Mouse (Mus musculus) erythroid progenitor cell, adult 5-6 weeks (primary cell): ENCODE measurements around the gene Gm45021. TPM values are rescaled to one million over a fixed set of nuclear protein-coding genes. Genes with fewer than 3 reads are reported as not detected.
"Not testable (repeated sequence)": the region's sequence is repeated elsewhere in the genome, so short reads cannot be mapped to it uniquely, and the experiment has no call there.

Experiments used
- ATAC-seq: replicated peaks from 2 replicates; pipeline ENCODE4 v1.8.0; 2016; ENCODE audit warnings: moderate number of reproducible peaks, mild to moderate bottlenecking, moderate TSS enrichment, inconsistent platforms; ENCODE audit not compliant: poor library complexity, low FRiP score, severe bottlenecking
- total RNA-seq, 2 experiments: library from RNA; stranded (forward) in 1 of 2; stranded (reverse) in 1 of 2; fragments of 150-400 nt in 1 of 2; fragments of 186-747, 209-891 nt in 1 of 2; gene quantifications; 2 replicates each; pipeline versions ENCODE4 v1.2.3 to v1.2.4; 2015 to 2017; ENCODE audit warnings: low replicate concordance in 2 of 2

Gm45021 gene
- total RNA-seq, 2 experiments from 2014 or later, result not detected

DNA sequence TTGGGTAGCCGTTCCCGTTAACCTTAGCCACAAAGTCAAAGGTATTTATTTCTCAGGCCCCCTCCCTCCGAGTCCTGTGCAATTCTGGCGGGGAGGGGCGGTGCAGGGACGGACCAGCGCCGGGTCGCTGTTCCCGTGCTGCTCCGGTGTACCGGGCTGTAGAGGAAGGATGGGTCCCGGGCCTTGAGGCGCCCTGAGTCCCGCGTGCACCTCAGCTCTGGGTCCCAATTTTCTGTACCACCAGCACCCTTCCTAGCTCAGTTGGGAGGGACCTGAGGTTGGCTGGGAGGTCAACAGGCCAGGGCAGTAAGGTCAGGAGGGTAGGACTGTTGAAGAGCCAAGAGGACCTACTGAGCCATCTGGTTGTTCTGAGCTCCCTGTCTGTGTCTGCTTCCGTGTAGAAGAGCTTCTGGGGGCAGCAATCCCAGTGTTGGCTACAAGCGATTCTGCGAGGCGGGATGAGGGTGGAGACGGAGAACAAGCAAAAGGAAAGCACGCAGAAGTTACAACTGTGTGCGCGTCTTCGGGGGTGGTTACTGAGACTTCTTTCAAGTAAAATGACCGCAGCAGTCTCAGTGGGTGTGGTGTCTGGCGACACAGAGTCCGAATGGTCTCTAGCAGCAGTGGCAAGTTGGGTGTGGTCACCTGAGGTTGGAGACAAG lies 12.8 kb downstream of the Gm45021 start:
- ATAC-seq, result peak; percentile 58

DNA sequence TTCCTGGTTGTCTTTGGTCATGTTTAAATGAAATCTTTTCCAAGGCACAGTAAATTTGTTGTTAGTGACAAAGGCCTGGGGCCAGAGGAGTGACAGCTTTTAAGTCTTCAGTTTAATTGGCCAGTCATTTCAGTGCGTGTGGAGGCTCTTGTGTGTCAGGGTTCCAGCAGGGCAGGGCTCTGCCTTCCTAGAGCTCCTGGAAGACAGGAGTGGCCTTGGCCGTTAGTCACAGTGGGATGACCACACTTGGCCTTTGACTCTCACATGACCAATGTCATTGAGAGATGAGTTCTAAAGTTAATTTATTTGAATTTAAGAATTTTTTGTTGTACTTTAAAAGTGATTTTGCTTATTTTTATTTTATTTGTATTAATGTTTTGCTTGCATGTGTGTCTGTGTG lies 18.7 kb downstream of the Gm45021 start:
- ATAC-seq, result no peak

DNA sequence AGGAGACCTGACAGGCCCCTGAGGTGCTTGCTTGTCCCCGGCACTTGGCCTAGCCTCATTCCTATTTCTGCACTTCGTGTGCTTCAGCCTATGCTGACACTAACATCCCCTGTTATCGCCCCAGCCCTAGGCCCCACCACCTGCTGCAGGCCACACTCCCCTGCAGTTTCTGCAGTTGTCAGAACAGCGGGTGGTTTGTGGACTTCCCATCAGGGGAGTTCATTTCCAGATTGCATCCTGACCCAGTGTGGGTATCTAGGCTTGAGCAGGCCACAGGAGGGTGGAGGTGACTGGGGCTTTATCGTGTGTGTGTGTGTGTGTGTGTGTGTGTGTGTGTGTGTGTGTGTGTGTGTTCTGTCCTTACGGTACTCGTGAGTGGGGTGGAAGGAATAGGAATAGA lies 20.1 kb downstream of the Gm45021 start:
- no peak for ATAC-seq

DNA sequence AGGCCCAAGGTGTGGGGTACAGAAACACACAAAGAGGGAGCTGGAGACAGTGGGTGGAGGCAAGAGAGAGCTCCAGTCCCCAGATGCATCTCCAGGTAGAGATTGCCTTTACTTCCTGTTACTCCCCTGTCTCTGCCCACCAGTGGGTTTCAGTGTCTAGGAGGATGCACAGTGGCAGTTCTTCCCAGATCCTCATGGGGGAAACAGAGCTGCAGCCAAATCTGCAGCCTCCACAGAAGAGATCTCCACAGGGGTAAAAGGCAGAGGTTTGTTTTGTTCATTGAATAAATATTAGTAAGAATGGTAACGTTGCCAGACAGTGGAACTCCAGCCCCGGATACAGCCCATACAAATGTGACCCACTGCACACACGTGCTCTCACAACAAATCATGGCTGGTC lies 21.2 kb downstream of the Gm45021 start:
- ATAC-seq, result no peak; the same call in 1 of the 2 replicates

DNA sequence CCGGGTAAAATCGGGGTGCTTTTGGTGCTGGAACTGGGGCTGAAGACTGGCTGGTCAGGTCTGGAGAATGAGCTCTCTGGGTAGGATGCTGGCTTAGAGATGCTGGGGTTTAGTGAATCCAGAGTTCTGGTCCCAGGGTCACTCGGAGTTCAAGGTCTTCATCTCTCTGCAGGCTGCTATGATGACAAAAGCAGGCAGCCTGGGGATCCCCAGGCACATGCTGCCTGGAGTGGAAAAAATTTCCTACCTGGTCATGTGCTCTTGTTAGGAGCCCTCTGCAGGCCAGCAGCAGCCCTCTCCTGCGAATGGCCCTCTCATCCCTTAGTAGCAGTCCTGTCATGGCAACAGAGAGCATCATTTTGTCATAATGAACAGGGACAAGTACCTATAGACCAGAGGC lies 24.1 kb downstream of the Gm45021 start:
- no peak for ATAC-seq

DNA sequence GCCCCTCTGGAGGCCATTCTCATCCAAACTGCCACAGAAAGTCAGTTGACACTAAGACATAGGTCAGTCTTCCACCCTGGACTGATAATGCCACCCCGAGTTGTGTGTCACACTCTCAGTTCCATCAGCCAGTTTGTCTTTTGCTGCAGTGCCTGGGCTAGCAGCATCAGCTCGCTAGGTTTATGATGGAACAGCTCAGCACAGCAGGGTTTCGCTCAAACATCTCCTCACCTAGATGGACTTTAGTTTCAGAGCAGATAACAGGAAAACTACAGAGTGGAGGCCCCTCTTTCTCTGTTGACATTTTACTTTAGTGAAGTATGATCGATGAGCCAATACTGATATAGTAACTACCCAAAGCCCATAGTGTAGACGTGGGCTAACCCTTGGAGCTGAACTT lies 25.3 kb downstream of the Gm45021 start:
- no peak for ATAC-seq

DNA sequence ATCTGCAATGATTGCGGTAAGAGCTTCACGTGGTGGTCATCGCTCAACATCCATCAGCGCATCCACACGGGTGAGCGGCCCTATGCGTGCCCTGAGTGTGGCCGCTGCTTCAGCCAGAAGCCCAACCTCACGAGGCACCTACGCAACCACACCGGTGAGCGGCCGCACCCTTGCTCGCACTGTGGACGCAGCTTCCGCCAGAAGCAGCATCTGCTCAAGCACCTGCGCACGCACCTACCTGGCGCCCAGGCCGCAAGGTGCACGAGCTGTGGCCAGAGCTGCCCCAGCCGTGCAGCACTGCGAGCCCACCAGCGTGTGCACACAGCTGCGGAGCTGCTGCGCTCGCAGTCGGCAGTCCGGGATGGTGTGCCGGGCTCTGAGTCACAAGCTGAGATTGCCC lies 30.6 kb downstream of the Gm45021 start:
- no peak for ATAC-seq

DNA sequence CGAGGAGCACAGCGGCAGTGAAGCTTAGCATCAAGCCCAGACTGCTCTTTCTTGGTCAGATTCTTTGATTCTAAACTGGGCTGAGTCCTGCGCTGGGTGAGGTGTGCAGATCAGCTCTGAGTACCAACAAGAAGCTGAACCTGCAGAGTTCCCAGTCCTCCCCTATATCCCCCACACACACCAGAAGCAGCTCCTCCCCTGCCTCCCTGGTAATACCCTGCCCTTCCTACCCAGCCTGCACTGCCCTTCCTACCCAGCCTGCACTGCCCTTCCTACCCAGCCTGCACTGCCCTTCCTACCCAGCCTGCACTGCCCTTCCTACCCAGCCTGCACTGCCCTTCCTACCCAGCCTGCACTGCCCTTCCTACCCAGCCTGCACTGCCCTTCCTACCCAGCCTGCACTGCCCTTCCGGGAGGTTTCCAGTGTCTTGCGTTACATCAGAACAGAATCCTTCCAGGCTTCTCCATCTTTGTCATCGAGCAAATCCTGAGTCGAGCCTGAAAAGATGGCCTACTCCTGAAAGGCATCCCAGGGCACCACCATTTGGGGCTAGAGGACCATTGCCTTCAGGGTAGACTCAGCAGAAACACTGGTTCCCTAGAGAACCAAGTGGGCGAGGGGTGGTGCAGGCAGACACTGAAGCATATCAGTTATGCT lies 32.9 kb downstream of the Gm45021 start:
- not testable (repeated sequence) for ATAC-seq

DNA sequence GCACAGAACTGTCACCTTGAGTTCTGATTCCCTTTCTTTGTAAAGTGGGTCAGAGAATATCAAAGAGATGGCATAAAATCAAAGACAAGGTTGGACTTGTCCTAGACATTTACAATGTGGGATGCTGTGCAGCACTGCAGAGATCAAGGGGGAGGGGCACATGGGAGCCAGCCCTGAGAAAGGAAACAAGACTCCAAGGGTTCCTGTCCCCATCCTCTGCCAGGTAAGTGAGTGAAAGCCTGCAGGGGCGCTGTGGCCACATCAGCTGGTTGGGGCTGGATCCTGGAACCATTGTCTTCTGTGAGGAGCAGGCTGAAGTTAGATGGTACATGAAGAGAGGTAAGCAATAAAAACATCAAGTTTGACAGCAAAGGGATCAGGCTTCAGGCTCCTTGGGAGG lies 34.0 kb downstream of the Gm45021 start:
- ATAC-seq, result no peak

DNA sequence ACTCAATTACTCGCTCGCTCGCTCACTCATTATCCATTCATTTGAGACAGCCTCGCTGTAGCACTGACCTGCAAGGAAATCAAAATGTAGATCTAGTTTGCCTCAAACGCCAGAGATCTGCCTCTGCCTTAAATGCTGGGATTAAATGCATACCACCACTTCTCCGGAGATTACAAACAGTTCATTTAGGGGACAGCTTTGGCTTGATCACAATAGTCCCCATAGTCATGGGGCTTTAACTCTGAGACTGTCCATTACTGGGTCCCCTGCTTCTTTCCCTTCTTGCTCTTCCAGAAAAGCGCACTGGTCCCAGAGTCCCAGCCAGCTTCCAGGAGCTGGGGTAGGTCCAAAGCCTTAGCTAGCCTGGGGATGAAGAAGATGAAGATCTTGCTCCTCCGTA lies 37.1 kb downstream of the Gm45021 start, which contains the start of gene AI854703:
TSS of gene AI854703 (plus strand) at position 301 of the 400 bp plus-strand sequence.
- no peak for ATAC-seq

DNA sequence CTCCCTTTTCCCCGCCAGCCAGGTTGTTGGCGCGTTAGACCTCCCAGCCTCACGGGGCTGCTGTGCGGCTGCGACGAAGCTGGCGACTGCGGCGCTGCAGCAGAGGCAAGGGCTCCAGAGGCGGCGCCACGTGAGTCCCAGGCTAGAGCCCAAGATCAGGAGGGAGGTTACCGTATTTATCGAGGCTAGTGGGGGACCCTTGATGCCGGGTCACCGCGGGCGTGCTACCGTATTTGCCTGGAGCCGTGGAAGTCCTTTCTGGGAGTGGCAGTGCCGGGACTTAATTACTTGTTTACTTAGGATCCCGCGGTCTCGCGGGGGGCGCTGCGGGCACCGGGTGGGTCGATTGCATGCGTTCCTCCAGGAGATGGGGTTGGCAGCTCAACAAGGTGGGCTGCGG lies 37.6 kb downstream of the Gm45021 start:
- ATAC-seq, result no peak

DNA sequence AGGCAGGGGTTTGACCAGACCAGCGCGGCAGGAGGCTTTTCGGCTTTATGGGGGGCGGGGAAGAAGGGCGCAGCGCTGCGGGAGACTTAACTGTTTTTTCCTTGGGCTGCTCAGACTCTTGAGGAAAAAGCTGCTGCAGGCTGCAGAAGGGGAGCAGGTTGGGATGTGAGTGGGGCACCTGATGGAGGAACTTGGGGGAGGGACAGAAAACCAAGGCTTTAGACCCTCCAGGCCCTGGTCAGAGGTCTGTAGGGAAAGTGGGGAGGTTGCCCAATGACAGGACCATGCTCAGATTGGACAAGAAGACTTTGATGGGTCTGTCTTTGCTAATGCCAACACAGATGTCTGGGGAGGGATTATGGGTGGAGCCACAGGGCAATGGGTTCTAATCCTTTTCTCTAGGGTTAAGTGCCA lies 38.1 kb downstream of the Gm45021 start:
- ATAC-seq, result no peak

DNA sequence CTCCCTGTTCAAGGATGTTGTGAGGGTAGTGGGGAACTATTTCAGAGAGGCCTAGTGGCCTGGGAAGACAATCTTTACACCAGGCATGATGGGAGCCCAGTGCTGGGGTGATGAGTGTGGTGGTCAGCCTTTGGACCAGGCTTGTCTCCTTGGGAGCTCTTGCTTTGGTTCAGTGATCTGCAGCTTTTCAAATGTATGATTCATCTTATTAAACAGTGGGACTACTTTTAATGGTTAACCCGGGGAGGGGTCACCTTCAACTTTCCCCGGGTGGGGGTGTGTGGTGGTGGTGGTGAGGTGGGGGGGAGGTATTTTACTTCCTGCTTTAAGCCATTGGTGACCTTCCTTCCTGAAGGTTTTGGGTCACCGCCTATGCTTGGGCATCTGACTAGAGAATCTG lies 39.0 kb downstream of the Gm45021 start:
- no peak for ATAC-seq

DNA sequence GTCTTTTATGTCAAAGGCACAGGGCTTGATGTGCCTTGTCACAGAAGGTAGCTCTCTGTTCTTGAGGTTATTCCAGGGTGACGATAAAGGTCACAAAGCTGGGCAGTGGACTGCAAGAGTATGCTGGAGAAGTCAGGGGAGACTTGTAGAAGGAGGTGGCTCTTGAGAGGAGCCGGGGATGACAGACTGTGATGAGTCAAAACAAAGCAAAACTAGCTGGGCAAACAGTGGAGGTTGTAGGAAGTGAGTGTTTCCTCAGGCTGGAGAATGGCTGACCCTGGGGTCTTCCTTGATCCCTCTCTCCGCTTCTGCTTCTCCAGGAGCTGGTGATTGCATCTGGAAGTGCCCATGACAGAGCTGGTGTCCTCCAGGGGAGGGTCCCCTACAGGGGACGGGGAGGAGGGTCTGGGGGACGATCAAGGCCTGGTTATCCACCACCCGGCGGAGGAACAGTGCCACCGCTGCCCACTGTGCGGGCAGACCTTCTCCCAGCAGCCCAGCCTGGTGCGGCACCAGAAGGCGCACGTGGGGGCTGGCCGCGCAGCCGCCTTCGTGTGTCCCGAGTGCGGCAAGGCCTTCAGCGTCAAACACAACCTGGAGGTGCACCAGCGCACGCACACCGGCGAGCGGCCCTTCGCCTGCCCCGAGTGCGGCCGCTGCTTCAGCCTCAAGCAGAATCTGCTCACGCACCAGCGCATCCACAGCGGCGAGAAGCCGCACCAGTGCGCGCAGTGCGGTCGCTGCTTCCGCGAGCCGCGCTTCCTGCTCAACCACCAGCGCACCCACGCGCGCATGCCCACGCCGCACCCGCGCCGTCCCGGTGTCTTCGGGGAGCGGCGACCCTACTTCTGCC lies 39.6 kb downstream of the Gm45021 start:
- ATAC-seq, result no peak

DNA sequence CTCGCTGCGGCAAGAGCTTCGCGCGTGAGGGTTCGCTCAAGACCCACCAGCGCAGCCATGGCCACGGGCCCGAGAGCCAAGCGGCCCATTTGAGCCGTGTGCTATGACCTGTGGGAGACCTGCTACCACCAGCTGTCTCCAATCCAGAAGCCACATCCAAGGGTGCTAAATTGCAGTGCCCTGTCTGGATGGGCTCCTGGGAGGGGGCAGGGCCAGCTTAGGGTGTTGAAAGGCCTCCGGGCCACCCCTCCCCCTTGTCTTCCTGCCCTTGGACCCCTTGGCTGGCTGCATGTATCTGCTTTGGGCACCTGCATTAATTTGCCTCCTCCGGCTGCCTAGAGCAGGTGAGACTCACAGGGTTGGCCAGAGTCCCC lies 40.2 kb downstream of the Gm45021 start:
- ATAC-seq, result no peak

DNA sequence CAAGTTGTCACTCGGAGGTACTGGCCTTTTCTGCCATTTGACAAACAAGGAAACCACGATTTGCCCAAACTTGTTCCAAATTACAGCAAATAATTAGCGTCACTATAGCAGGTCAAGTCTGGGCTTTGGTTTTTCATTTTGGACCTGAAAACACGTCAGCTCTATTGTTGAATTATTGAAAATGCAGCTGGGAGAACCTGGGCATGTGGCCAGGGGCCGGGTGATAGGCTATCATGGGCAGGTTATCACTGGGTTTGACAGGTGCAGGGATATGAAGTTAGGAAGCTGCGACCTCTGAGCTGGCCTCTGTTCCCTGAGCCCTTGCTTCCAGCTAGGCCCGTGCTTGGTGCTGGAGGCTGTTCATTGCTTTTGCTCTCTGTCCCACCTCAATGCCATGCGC lies 41.4 kb downstream of the Gm45021 start:
- no peak for ATAC-seq

DNA sequence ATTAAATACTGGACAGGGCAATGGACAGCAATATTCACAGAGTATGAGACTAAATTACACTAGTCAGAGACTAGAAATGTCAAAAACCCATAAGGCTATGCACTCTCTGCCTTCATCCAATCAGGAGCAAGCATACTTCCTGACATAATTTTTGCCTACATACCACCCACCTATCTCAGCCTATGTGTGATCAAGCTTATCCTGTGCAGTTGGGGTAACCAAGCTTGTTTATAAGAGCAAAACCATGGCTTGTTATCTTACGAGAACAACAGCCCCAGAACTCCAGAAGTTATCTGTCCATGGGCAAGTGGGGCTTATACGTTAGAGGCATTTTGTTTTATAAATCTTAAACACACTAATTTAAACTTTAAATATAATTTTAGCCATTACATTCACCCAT lies 45.7 kb downstream of the Gm45021 start:
- no peak for ATAC-seq

DNA sequence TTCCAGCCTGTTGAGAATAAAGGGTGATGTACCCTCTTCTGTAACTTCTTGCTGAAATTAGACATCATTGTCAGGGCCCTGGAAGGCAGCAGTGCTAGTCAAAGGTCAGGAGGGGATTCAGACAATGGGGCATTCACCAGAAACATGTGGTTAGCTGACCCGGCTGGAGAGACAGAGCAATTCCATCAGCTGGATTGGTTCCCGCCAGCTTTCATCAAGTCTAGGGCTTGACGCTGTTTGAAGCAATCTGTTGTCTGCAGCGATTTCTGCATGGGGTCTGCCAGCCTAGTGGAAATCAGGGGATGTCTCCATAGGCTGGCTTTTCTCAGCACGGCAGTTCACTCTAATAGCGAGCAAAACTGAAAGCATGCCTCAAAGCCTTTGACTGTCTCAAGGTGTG lies 47.1 kb downstream of the Gm45021 start:
- no peak for ATAC-seq

DNA sequence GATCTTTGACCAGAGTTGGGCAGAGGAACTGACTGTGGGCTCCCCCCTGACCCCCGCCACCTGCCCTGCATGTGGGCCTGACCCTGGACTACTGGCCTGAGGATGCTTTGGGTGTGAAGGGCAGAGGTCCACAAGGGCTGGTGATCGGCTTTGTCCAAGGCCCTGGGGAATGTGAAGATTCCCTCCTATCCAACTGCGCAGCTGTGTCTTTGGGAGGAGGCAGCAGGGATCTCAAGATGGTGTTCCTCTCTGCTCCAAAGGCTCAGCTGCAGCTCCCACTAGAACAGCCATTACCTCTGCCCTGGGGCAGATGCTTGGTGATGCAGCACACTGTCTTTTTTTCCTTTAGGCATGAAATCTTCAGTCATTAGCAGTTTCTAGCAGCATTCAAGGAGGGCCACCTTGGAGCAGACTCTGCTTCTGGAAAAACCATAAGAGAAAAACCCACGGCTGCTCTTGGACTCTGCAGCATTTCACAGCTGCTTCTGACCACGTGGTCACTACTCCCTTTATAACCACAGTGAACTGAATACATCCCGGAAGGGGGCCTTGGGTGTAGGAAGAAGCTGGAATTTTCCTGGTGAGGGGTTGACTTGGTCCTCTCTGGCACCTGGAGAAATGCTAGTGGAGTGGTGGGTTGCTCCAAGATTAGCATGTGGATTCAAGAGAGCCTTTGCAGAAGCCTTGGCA lies 48.5 kb downstream of the Gm45021 start:
- ATAC-seq, result no peak

DNA sequence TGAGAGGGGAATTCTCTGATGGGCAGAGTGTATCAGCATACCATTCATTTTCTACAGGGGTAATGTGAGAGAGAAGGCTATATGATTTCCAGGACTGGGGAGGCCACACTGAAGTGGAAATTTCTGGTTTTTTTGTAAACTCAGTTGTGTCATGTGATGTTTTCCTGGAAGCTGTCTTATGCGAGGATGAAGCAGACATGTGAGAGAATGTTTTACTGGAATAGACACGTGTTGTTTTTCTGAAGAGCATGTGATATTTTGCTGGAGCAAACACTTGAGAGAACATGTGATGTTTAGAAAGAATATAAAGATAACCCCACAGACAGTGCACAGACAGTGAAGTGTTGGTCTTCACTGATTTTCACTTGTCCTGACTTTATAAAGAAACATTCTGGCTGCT lies 49.1 kb downstream of the Gm45021 start:
- ATAC-seq, result no peak
